Mouse (Mus musculus) monocyte, adult 2 months (primary cell): ENCODE results near the gene Gli1.

Source experiments
- DNase-seq, 2 experiments: peaks; one replicate each; pipeline ENCODE4 v3.0.0; 2022; ENCODE audit warnings: low spot score in 2 of 2, low read depth in 1 of 2

The Gli1 gene

DNA sequence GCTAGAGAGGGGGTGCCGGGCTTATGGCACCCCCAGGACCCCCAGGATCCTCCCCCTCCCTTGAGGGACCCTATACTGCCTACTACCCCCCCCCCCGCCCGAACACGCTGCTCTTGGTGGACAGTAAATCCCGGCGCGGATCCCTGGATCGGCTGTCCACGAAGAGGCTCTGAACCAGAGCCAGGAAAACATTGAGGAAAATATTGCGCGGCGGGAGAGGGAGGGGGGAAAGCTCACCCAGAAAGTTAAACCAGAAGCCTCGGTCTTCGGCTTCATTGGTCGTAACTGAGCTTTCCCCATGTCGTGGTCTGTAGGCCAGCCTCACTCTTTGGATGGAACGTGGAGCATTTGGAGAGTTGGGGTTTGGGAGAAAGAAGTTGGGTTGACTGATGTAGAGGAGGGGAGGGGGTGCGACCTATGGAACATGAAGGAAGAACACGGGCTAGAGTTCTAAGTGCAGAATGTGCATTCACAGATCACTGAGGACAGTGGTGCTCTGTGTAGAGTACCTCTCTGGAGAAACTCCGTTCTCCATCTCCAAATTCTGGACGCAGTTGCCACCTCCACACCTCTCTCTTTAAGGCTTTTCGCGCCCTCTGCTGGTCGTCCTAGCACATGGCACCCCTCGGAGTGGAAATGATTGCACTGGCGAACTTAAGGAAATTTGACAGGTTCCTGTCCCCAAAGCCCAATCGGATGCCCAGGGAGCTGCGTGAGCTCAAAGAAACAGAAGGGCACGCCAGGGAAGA, at the start of gene Gli1:
TSS of gene Gli1 (minus strand) at position 84 of the 749 bp plus-strand sequence.
- DNase-seq = peak in 1 of 2 experiments; percentile 71

GRCm38 (mm10) chr10:127381743-127382134, 40.0 kb upstream of the Gli1 start:
- no peak for DNase-seq

GRCm38 (mm10) chr10:127380767-127381742, 39.3 kb upstream of the Gli1 start:
- DNase-seq = peak in 1 of 2 experiments; percentile 16

- DNase-seq = peak; percentile 71 to 85
Observed at GRCm38 (mm10) chr10:127380251-127380691, 38.5 kb upstream of the Gli1 start, which contains the start of gene R3hdm2. Gene R3hdm2, plus strand, starts transcription at chr10:127380327.

DNA sequence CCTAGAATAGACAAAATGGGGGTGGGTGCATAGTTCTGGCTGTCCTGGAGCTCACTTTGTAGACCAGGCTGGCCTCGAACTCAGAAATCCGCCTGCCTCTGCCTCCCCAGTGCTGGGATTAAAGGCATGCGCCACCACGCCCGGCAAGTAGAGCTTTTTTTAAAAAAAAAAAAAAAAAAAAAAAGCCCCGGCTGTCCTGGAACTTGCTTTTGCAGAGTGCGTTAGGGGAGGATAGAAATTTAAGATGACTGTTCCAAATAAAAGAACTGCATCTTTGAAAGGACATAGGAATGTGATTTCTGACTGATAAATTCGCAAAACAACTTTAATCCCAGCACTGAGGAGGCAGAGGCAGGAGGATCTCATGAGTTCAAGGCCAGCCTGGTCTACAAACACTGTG, 37.9 kb upstream of the Gli1 start:
- no peak for DNase-seq

- no peak for DNase-seq
Observed at GRCm38 (mm10) chr10:127377700-127378099, 35.9 kb upstream of the Gli1 start.

- no peak for DNase-seq
Observed at GRCm38 (mm10) chr10:127371023-127371422, 29.2 kb upstream of the Gli1 start.

DNA sequence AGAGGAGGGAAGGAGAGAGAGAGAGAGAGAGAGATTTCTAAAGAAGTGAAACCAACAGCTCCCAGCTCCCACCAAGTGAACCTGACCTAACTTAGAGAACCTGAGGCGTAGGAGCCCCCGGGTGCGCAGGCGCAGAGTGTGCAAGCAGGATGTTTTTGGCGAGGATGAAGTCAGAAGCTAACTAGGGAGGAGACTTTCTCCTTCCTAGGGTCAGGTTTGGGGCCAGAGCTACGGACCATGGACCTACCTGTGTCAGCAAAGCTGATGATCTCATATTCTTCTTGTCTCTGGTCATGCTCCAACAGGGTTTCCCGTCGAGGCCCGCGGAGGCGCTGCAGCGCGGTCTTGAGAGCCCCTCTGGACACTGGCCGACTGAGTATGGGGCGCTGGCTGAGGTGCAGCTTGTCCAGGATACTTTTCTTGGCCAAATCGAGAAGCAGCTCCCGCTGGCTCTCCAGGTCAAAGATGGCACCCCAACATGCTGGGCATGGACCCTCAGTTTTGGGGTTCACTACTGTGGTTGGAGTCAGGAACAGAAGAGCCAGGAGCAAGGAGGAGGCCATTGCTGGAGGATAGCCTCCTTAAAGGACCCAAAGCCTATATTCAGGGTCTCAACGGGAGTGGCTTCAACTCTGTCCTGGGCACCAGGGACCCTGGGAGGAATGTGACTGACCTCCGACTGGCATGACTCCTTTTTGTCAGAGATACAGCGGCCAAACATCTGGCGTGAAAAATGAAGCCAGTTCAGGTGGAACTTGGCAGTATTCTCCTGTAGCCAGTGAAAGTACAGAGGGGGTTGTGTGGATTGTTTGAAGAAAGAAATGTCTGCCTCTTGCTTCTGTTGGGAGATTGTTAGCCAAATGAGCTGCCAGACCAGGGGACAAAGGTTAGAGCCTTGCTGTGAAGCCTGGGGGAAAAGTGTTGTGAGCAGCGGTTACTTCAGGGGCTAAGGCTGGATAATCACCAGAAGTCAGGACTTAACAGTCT, 28.4 kb upstream of the Gli1 start, which contains the start of gene Inhbc:
TSS of gene Inhbc (minus strand) at position 598 of the 987 bp plus-strand sequence.
- DNase-seq = no peak

- DNase-seq = no peak
Observed at GRCm38 (mm10) chr10:127368273-127368672, 26.5 kb upstream of the Gli1 start.

DNA sequence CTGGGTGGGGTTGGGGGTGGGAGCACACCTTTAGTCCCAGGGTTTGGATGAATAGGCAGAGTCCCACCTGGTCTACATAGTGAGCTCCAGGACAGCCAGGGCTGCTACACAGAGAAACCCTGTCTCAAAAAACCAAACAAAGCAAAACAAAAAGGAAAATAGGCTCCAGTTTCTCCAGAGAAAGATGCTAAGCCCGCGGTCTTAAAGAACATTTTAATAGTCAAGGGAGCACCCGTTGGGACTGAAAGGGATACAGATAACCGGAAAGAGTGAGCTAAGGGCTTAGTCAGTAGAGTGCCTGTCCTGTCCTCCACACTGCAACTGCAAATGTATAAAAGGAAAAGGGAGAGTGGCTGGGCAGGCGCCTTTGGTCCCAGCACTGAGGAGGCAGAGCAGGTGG, 25.3 kb upstream of the Gli1 start:
- no peak for DNase-seq

DNA sequence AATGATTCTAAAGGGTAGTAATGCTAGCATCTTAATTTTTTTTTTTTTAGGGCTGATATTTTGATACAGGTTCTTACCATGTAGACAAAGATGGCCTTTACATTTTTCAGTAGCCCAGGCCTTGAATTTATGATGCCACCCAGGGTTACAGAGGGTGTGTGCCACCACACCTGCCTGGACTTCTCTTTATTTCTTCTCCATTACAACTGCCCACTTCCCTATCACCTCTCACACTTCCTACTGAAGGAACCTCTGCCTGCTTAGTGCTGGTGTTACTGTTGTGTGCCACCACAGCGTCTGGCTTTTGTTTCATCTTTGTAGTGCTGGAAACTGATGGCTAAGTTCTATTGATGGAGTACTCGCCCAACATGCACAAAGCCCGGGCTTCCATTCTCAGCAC, 18.9 kb upstream of the Gli1 start:
- no peak for DNase-seq

GRCm38 (mm10) chr10:127355336-127355735, 13.6 kb upstream of the Gli1 start:
- no peak for DNase-seq

DNA sequence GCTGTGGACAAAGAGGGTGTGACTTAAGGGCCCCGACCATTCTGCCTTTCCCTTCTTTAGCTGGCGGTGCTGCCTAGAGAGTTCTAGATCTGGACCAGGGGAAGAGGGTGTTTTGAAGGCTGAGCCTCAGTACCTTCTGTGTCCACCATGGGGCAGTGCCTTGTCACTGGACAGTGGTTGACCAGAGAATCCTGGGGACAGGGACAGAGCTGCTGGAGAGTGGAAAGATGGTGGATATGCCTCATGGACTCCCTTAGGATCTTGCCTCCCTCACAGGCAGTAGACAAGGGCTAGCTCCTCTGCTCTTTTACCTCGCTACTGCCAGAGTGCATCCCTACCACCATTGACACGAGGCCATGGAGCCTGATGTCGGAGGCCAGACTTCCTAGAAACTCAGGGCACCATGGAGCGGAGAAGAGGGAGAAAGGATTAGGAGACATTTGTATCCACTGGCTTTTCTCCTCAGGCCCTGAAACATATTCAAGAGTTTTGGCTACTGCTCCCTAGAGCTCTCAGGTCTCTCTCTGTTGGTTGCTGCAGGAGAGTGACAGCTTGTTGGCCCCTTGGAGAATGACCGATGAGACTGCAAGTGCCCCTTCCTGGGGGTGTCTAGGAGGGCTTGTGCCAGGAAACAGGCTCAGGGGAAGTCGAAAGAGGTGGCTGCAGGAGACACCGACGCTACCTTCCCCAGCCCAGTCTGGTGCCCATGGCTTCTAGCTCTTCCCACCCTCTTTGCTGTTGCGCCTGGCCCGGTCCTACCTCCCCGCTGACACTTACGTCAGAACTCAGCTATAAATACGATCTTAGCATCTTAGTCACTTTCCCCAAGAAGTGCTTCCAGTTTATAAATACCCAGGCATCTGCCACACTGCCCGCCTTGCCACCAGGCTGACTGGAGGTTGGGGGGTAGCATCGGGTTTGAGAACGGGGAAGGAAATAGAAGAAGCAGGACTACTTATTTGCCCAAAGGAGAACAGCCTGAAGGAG, 12.4 kb upstream of the Gli1 start, which contains the start of gene Inhbe:
TSS of gene Inhbe (minus strand) at position 503 of the 987 bp plus-strand sequence.
- DNase-seq = no peak

DNA sequence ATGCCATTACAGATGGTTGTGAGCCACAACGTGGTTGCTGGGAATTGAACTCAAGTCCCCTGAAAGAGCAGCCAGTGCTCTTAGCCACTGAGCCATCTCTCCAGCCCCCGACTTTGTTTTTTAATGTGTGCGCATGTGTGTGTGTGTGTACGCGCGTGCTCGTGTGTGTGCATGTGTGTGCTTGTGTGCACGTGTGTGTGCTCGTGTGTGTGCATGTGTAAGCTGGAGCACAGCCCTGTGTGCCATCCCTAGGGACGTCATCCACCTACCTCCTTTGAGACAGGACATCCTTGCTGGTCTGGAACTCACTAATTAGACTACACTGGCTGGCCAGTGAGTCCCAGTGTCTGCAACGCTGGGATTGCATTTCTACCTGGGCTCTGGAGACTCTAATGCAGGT, 11.0 kb upstream of the Gli1 start:
- no peak for DNase-seq

DNA sequence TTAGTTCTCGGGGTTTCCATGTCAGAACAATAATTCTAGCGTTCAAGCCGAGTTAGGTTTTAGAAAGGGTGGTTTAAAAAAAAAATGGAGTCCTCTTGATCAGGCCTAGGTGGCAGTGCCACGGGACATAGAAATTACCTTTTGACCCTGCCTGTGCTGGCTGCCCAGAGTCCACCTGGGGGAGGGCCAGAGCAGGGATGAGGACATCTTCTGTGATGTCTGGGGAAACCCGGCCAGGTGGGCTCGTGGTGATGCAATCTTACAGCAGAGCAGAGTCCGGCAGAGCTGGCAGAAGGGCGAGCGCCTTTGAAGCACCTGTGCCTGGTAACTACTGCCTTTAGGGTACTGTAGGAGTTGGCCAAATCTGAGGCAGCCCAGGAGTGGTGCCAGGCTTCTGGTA, 10.4 kb upstream of the Gli1 start:
- DNase-seq = no peak

- DNase-seq = no peak
Observed at GRCm38 (mm10) chr10:127351719-127352118, 9.9 kb upstream of the Gli1 start.

GRCm38 (mm10) chr10:127351285-127351595, 9.5 kb upstream of the Gli1 start:
- no peak for DNase-seq

GRCm38 (mm10) chr10:127350594-127351284, 9.0 kb upstream of the Gli1 start:
- peak in 1 of 2 experiments; percentile 46 for DNase-seq

DNA sequence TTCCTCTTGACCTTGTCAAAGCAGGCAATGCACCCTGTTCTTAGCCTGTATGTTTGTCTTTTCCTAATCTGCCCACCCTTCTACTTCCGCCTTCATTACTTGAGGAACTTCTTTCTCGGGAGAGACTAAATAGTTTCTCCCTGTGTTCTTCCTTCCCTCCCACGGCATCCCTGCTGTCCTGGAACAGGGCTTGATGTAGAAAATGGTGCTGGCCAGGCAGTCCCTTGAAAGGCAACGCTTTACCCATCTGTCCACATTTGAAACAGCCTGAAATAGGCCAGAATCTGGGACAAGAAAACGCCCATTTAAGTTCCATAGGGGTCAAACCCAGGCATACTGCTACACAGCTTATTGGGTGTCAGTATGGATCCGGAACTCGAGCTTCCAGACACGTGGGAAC, 8.0 kb upstream of the Gli1 start:
- DNase-seq = no peak
